Mouse (Mus musculus): ENCODE results near the gene Mrpl14. TPM values are rescaled to one million over a fixed set of nuclear protein-coding genes. Genes with fewer than 3 reads are reported as not detected.

Gene Mrpl14
- 163 TPM in 2 replicates for polyA plus RNA-seq (2015; fragmentation: Nextera tagmentation; extraction: Ambion mirVana)

DNA sequence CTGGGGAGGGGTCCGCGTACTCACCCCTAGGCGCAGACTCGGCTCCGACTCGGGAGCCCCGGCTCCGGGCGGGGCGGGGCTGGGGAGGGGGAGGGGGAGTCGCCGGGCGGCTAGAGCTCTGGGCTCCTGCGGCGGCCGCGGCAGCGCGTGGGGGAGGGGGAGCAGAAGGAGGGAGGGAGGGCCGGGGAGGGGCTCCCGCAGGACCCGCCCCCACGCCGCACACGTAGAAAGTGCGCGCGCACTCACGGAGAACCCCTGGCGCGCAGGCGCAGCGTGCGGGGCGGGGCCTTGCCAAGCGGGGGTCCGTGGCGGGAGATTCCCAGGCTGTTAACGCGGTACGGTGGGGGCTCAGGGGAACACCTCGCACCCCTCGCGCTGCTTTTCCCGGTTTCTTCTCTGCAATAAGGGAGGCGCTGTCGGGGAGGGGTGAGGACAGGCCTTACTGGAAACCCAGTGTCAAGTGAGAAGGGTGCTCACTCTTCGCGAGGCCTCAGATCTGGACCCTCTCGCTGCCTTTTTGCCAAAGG is at the start of gene Mrpl14:
TSS of gene Mrpl14 (plus strand) at position 230 of the 527 bp plus-strand sequence.
- H3K4me1 ChIP-seq (replicated peaks; ENCODE audit: control insufficient read depth, insufficient read depth), result peaks cover 4% of the 10 kb centered on the region; the same call in 1 of the 2 replicates
- peak; percentile 77 for ATAC-seq (ENCODE audit: low FRiP score, low TSS enrichment)
- DNase-seq (ENCODE audit: low spot score), result peak; percentile 94
- H3K4me2 ChIP-seq (replicated peaks; ENCODE audit: low read depth), result peak within 1 kb of the TSS; percentile 88
- H3K27me3 ChIP-seq (ENCODE audit: control insufficient read depth, insufficient read depth, low read length), result no peaks in the 10 kb centered on the region
- H3K27ac ChIP-seq (replicated peaks), result peak within 1 kb of the TSS; percentile 90
- H3K36me3 ChIP-seq (ENCODE audit: control insufficient read depth, insufficient read depth, low read length), result no peaks in the 10 kb centered on the region
- WGBS, result under 1% methylated on average over 34 of the region's 50 CpGs
- no peak for TF ChIP-seq EP300 (optimal IDR thresholded peaks at IDR 0.05)
- peak; percentile 29 for TF ChIP-seq CTCF (IDR thresholded peaks at IDR 0.05; ENCODE audit: low read depth)
- H3K4me3 ChIP-seq (ENCODE audit: low read depth, low read length), result peak within 1 kb of the TSS; percentile 93
- no peaks in the 10 kb centered on the region for H3K9me3 ChIP-seq (ENCODE audit: control insufficient read depth, low read length)
- peak within 1 kb of the TSS; percentile 91 for H3K9ac ChIP-seq (ENCODE audit: low read length)

- Histone ChIP-seq H3K9me3 (ENCODE audit: control insufficient read depth, low read length) (no peaks in the 10 kb centered on the region), H3K9ac (ENCODE audit: low read length) (no peak overlapping the region), H3K36me3 (ENCODE audit: control insufficient read depth, insufficient read depth, low read length) (no peaks in the 10 kb centered on the region), H3K27me3 (ENCODE audit: control insufficient read depth, insufficient read depth, low read length) (no peaks in the 10 kb centered on the region), H3K4me1 (replicated peaks; ENCODE audit: control insufficient read depth, insufficient read depth) (no peaks in the 10 kb centered on the region), H3K4me3 (ENCODE audit: low read depth, low read length) (no peak overlapping the region), H3K4me2 (replicated peaks; ENCODE audit: low read depth) (no peak overlapping the region), H3K27ac (replicated peaks) (no peak overlapping the region)
- DNase-seq (ENCODE audit: low spot score), result no peak
- ATAC-seq (ENCODE audit: low FRiP score, low TSS enrichment), result no peak
- TF ChIP-seq EP300 (optimal IDR thresholded peaks at IDR 0.05) (no peak), CTCF (IDR thresholded peaks at IDR 0.05; ENCODE audit: low read depth) (no peak)
- WGBS, result 72% methylated on average over 16 of the region's 16 CpGs
These were observed 47.4 kb upstream of the Mrpl14 start for GRCm38 (mm10) chr17:45638596-45639295.

GRCm38 (mm10) chr17:45641981-45642380 is 44.1 kb upstream of the Mrpl14 start:
- Histone ChIP-seq H3K27me3 (ENCODE audit: control insufficient read depth, insufficient read depth, low read length) (no peaks in the 10 kb centered on the region), H3K4me1 (replicated peaks; ENCODE audit: control insufficient read depth, insufficient read depth) (no peaks in the 10 kb centered on the region), H3K9ac (ENCODE audit: low read length) (no peak overlapping the region), H3K27ac (replicated peaks) (no peak overlapping the region), H3K36me3 (ENCODE audit: control insufficient read depth, insufficient read depth, low read length) (no peaks in the 10 kb centered on the region), H3K4me2 (replicated peaks; ENCODE audit: low read depth) (no peak overlapping the region), H3K4me3 (ENCODE audit: low read depth, low read length) (no peak overlapping the region), H3K9me3 (ENCODE audit: control insufficient read depth, low read length) (no peaks in the 10 kb centered on the region)
- DNase-seq (ENCODE audit: low spot score), result no peak
- ATAC-seq (ENCODE audit: low FRiP score, low TSS enrichment), result no peak
- 78% methylated on average over 8 of the region's 8 CpGs for WGBS
- no peak for TF ChIP-seq EP300 (optimal IDR thresholded peaks at IDR 0.05)
- TF ChIP-seq CTCF (IDR thresholded peaks at IDR 0.05; ENCODE audit: low read depth), result no peak

GRCm38 (mm10) chr17:45642701-45643100 is 43.4 kb upstream of the Mrpl14 start:
- 26% methylated on average over 12 of the region's 12 CpGs for WGBS
- H3K27me3 ChIP-seq (ENCODE audit: control insufficient read depth, insufficient read depth, low read length), result no peaks in the 10 kb centered on the region
- no peak overlapping the region for H3K4me3 ChIP-seq (ENCODE audit: low read depth, low read length)
- peak; percentile 88 for TF ChIP-seq CTCF (IDR thresholded peaks at IDR 0.05; ENCODE audit: low read depth)
- TF ChIP-seq EP300 (optimal IDR thresholded peaks at IDR 0.05), result no peak
- no peak overlapping the region for H3K4me2 ChIP-seq (replicated peaks; ENCODE audit: low read depth)
- no peak overlapping the region for H3K27ac ChIP-seq (replicated peaks)
- no peaks in the 10 kb centered on the region for H3K9me3 ChIP-seq (ENCODE audit: control insufficient read depth, low read length)
- H3K36me3 ChIP-seq (ENCODE audit: control insufficient read depth, insufficient read depth, low read length), result no peaks in the 10 kb centered on the region
- H3K4me1 ChIP-seq (replicated peaks; ENCODE audit: control insufficient read depth, insufficient read depth), result no peaks in the 10 kb centered on the region
- peak; percentile 75 for DNase-seq (ENCODE audit: low spot score)
- ATAC-seq (ENCODE audit: low FRiP score, low TSS enrichment), result peak; percentile 42; the same call in 1 of the 2 replicates
- H3K9ac ChIP-seq (ENCODE audit: low read length), result no peak overlapping the region

DNA sequence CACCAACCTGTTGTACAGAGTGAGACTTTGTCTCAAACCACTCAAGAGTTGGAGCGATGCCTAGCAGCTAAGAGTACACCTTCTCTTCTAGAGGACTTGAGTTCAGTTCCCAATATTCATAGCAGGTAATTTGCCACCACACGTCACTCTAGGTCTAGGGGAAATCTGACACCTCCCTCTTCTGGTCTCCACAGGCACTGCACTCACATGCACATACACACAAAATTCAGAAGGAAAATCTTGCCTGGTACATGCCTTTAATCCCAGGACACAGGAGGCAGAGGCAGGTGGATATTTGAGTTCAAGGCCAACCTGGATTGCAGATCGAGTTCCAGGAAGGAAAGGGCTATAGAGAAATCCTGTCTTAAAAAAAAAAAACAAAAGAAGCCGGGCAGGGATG is 41.9 kb upstream of the Mrpl14 start:
- no peaks in the 10 kb centered on the region for H3K27me3 ChIP-seq (ENCODE audit: control insufficient read depth, insufficient read depth, low read length)
- no peak overlapping the region for H3K27ac ChIP-seq (replicated peaks)
- H3K4me2 ChIP-seq (replicated peaks; ENCODE audit: low read depth), result no peak overlapping the region
- H3K9me3 ChIP-seq (ENCODE audit: control insufficient read depth, low read length), result no peaks in the 10 kb centered on the region
- TF ChIP-seq CTCF (IDR thresholded peaks at IDR 0.05; ENCODE audit: low read depth) (peak; percentile 37), EP300 (optimal IDR thresholded peaks at IDR 0.05) (no peak)
- H3K9ac ChIP-seq (ENCODE audit: low read length), result no peak overlapping the region
- H3K36me3 ChIP-seq (ENCODE audit: control insufficient read depth, insufficient read depth, low read length), result no peaks in the 10 kb centered on the region
- no peaks in the 10 kb centered on the region for H3K4me1 ChIP-seq (replicated peaks; ENCODE audit: control insufficient read depth, insufficient read depth)
- DNase-seq (ENCODE audit: low spot score) (no peak), ATAC-seq (ENCODE audit: low FRiP score, low TSS enrichment) (no peak)
- 95% methylated on average over 4 of the region's 4 CpGs for WGBS
- H3K4me3 ChIP-seq (ENCODE audit: low read depth, low read length), result no peak overlapping the region

DNA sequence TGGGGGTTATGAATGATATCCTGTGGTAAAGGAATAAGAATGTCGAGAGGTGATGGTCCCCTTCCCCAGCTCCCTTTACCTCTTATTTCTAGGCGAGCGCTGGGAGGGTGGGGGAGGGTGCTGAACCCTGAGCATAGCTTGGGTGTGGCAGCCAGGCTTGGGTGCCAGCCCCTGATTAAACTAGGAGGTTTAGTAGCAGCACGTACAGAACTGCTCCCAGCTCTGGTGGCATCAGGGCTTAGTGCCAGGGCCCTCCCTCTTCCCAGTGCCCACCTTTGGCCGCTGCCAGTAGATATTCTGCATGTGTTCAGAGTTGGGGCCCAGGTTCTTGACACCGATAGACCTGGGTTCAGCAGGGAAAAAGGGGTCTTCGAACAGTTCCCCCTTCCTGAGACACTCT is 32.9 kb upstream of the Mrpl14 start:
- Histone ChIP-seq H3K27me3 (ENCODE audit: control insufficient read depth, insufficient read depth, low read length) (no peaks in the 10 kb centered on the region), H3K9ac (ENCODE audit: low read length) (no peak overlapping the region), H3K4me3 (ENCODE audit: low read depth, low read length) (no peak overlapping the region), H3K9me3 (ENCODE audit: control insufficient read depth, low read length) (no peaks in the 10 kb centered on the region), H3K27ac (replicated peaks) (no peak overlapping the region), H3K4me2 (replicated peaks; ENCODE audit: low read depth) (no peak overlapping the region), H3K4me1 (replicated peaks; ENCODE audit: control insufficient read depth, insufficient read depth) (no peaks in the 10 kb centered on the region), H3K36me3 (ENCODE audit: control insufficient read depth, insufficient read depth, low read length) (no peaks in the 10 kb centered on the region)
- ATAC-seq (ENCODE audit: low FRiP score, low TSS enrichment) (no peak), DNase-seq (ENCODE audit: low spot score) (no peak)
- TF ChIP-seq CTCF (IDR thresholded peaks at IDR 0.05; ENCODE audit: low read depth) (no peak), EP300 (optimal IDR thresholded peaks at IDR 0.05) (no peak)
- 66% methylated on average over 7 of the region's 7 CpGs for WGBS
